Mouse (Mus musculus): ENCODE results near the gene Htr7. TPM values are rescaled to one million over a fixed set of nuclear protein-coding genes. Genes with fewer than 3 reads are reported as not detected.

The Htr7 gene
- polyA plus RNA-seq (2015; fragmentation: Nextera tagmentation; extraction: Ambion mirVana): 0.09 TPM in 1 of 2 replicates, not detected in the other

- H3K9me3 ChIP-seq (ENCODE audit: control insufficient read depth, low read length): no peaks in the 10 kb centered on the region
- ATAC-seq: peak; percentile 84
- peak within 1 kb of the TSS; percentile 58 for H3K4me3 ChIP-seq (ENCODE audit: low read length)
- peaks cover 35% of the 10 kb centered on the region for H3K27me3 ChIP-seq (replicated peaks; ENCODE audit: control insufficient read depth, insufficient read depth, low read length)
- H3K36me3 ChIP-seq (ENCODE audit: control insufficient read depth, insufficient read depth, low read length): no peaks in the 10 kb centered on the region
- peaks cover 10% of the 10 kb centered on the region for H3K4me1 ChIP-seq (ENCODE audit: control insufficient read depth, insufficient read depth, low read length)
- under 1% methylated on average over 73 of the region's 86 CpGs for WGBS
- H3K9ac ChIP-seq (ENCODE audit: low read depth, low read length): peak within 1 kb of the TSS; percentile 48
- H3K4me2 ChIP-seq (ENCODE audit: low read depth, low read length): peak within 1 kb of the TSS; percentile 93
- no peak within 1 kb of the TSS for H3K27ac ChIP-seq (ENCODE audit: low read length)
Measured at GRCm38 (mm10) chr19:36057231-36057811, at the start of gene Htr7. TSS of gene Htr7 (minus strand) at chr19:36057507.

DNA sequence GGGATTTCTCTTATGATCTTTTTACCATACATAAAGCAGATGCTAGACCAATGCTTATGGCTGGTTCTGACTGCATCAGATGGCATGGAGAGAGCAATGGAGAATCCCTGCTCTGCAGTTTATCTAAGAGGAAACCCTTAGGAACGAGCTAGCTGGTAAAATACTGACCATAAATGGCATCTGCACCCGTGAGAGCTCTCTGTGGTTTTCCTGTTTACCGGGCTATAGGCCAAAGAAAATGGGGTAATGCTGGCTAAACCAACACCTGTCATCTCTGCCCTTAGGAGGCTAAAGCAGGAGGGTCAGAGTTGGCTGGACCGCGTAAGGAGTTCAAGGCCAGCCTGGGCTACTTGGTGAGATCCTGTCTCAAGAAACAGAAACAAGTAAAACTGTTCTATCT is 46.6 kb upstream of the Htr7 start:
- Histone ChIP-seq H3K36me3 (ENCODE audit: control insufficient read depth, insufficient read depth, low read length) (peaks cover 3% of the 10 kb centered on the region; the same call in 1 of the 2 replicates), H3K27me3 (replicated peaks; ENCODE audit: control insufficient read depth, insufficient read depth, low read length) (no peaks in the 10 kb centered on the region), H3K4me3 (ENCODE audit: low read length) (no peak overlapping the region), H3K9ac (ENCODE audit: low read depth, low read length) (no peak overlapping the region), H3K4me2 (ENCODE audit: low read depth, low read length) (no peak overlapping the region), H3K4me1 (ENCODE audit: control insufficient read depth, insufficient read depth, low read length) (no peaks in the 10 kb centered on the region), H3K9me3 (ENCODE audit: control insufficient read depth, low read length) (no peaks in the 10 kb centered on the region), H3K27ac (ENCODE audit: low read length) (no peak overlapping the region)
- ATAC-seq: no peak
- 82% methylated on average over 5 of the region's 5 CpGs for WGBS

- Histone ChIP-seq H3K4me2 (ENCODE audit: low read depth, low read length) (no peak overlapping the region), H3K9me3 (ENCODE audit: control insufficient read depth, low read length) (no peaks in the 10 kb centered on the region), H3K27me3 (replicated peaks; ENCODE audit: control insufficient read depth, insufficient read depth, low read length) (no peaks in the 10 kb centered on the region), H3K4me1 (ENCODE audit: control insufficient read depth, insufficient read depth, low read length) (no peaks in the 10 kb centered on the region), H3K27ac (ENCODE audit: low read length) (no peak overlapping the region), H3K36me3 (ENCODE audit: control insufficient read depth, insufficient read depth, low read length) (peaks cover 7% of the 10 kb centered on the region), H3K9ac (ENCODE audit: low read depth, low read length) (no peak overlapping the region), H3K4me3 (ENCODE audit: low read length) (no peak overlapping the region)
- 90% methylated on average over 7 of the region's 7 CpGs for WGBS
- no peak for ATAC-seq
Measured at GRCm38 (mm10) chr19:36098916-36099315, 41.6 kb upstream of the Htr7 start.

DNA sequence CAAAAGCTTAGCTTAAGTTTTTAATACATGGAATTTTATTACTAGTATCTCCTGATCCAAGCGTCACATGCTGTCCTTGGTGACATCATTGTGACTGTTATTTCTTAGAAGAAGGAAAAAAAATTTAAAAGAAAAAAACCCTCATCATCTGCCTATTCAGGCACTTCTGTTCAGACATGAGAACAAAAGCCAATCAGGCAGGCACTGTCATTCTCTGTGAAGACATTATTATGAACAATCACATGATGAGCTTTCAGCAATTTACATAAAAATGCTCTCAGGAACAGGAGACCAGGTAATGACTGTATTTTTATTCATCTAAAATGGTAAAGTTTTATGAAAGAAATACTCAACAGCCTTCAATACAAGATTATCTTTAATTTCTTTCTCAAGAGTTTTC is 41.0 kb upstream of the Htr7 start:
- Histone ChIP-seq H3K4me3 (ENCODE audit: low read length) (no peak overlapping the region), H3K27me3 (replicated peaks; ENCODE audit: control insufficient read depth, insufficient read depth, low read length) (no peaks in the 10 kb centered on the region), H3K4me1 (ENCODE audit: control insufficient read depth, insufficient read depth, low read length) (no peaks in the 10 kb centered on the region), H3K9ac (ENCODE audit: low read depth, low read length) (no peak overlapping the region), H3K27ac (ENCODE audit: low read length) (no peak overlapping the region), H3K4me2 (ENCODE audit: low read depth, low read length) (no peak overlapping the region), H3K36me3 (ENCODE audit: control insufficient read depth, insufficient read depth, low read length) (peaks cover 7% of the 10 kb centered on the region), H3K9me3 (ENCODE audit: control insufficient read depth, low read length) (no peaks in the 10 kb centered on the region)
- ATAC-seq: no peak
- 100% methylated on average over 1 of the region's 1 CpGs for WGBS

- H3K27ac ChIP-seq (ENCODE audit: low read length): no peak overlapping the region
- peaks cover 7% of the 10 kb centered on the region for H3K36me3 ChIP-seq (ENCODE audit: control insufficient read depth, insufficient read depth, low read length)
- H3K4me2 ChIP-seq (ENCODE audit: low read depth, low read length): no peak overlapping the region
- H3K4me1 ChIP-seq (ENCODE audit: control insufficient read depth, insufficient read depth, low read length): no peaks in the 10 kb centered on the region
- WGBS: 89% methylated on average over 3 of the region's 3 CpGs
- no peak overlapping the region for H3K9ac ChIP-seq (ENCODE audit: low read depth, low read length)
- H3K9me3 ChIP-seq (ENCODE audit: control insufficient read depth, low read length): no peaks in the 10 kb centered on the region
- H3K4me3 ChIP-seq (ENCODE audit: low read length): no peak overlapping the region
- H3K27me3 ChIP-seq (replicated peaks; ENCODE audit: control insufficient read depth, insufficient read depth, low read length): no peaks in the 10 kb centered on the region
- no peak for ATAC-seq
Measured at GRCm38 (mm10) chr19:36097194-36097593, 39.9 kb upstream of the Htr7 start.

DNA sequence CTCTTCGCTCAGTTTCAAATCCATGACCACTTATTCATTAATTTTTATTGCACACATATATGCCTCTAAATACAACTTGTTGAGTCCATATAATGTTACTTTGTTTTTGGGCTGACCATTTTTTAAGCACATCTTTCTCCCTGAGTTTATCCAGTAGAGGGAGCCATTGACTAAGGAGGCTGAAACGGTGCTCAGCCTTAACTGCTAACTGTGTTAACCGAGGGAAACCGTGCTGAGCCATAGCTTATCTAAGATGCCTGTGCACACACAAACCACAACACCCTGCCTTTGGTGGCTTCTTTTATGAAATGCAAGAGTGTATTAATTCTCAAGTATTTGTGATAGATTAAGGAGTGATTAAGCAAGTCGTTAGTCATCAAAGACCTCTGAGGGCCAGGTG is 33.5 kb upstream of the Htr7 start:
- no peak for ATAC-seq
- WGBS: 47% methylated on average over 5 of the region's 5 CpGs
- H3K9ac ChIP-seq (ENCODE audit: low read depth, low read length): no peak overlapping the region
- no peaks in the 10 kb centered on the region for H3K9me3 ChIP-seq (ENCODE audit: control insufficient read depth, low read length)
- peaks cover 4% of the 10 kb centered on the region for H3K36me3 ChIP-seq (ENCODE audit: control insufficient read depth, insufficient read depth, low read length)
- no peaks in the 10 kb centered on the region for H3K4me1 ChIP-seq (ENCODE audit: control insufficient read depth, insufficient read depth, low read length)
- no peak overlapping the region for H3K27ac ChIP-seq (ENCODE audit: low read length)
- no peaks in the 10 kb centered on the region for H3K27me3 ChIP-seq (replicated peaks; ENCODE audit: control insufficient read depth, insufficient read depth, low read length)
- H3K4me2 ChIP-seq (ENCODE audit: low read depth, low read length): no peak overlapping the region
- H3K4me3 ChIP-seq (ENCODE audit: low read length): no peak overlapping the region

DNA sequence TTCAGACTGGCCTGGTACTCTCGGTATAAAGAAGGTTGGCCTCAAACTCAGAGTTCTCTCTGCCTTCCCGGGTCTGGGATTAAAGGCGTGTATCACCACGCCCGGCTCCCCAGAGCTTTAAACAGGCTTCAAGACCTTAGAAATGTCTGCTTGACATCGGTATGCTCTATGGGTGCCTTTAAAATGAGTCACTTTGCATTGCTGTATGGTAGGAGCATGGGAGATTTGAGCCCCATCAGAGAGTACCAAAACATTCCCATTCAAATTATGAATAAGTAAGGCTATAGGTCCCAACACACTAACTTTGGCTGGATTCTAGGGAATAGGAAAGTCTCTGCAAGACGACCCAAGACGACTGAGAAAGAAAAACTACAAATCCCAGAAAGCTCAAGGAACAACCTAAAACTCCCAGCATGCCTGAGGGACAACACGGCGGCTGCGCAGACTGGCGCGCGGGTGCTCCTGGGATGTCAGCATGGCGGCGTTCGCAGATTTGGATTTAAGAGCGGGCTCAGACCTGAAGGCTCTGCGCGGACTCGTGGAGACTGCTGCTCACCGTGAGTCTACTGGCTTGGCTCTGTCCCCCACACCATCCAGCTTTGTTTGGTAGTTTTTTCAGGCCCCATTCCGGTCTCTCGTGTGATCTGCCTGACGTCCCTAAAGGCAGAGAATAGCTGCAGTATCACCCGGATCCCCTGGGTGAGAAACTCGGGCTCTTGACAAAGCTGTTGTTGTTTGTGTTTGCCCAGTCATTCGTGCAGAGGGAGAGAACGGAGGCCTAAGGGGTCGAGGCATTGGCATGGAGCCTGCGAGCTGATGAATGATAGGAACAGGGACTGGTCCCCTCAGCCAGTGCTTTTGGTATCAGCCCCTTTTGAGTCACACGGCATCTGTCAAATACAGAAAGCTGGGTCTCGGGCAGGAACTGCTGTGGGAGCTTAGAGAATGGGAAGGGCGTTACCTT is 26.2 kb upstream of the Htr7 start, which contains the start of gene Rpp30:
Gene Rpp30, plus strand, starts transcription at position 455 of the 964 bp plus-strand sequence.
- H3K4me1 ChIP-seq (ENCODE audit: control insufficient read depth, insufficient read depth, low read length): peaks cover 2% of the 10 kb centered on the region; the same call in 1 of the 2 replicates
- H3K9ac ChIP-seq (ENCODE audit: low read depth, low read length): peak within 1 kb of the TSS; percentile 75
- H3K9me3 ChIP-seq (ENCODE audit: control insufficient read depth, low read length): no peaks in the 10 kb centered on the region
- peak within 1 kb of the TSS; percentile 74 for H3K4me3 ChIP-seq (ENCODE audit: low read length)
- peak; percentile 96 for ATAC-seq
- peak within 1 kb of the TSS; percentile 84 for H3K4me2 ChIP-seq (ENCODE audit: low read depth, low read length)
- 2% methylated on average over 34 of the region's 34 CpGs for WGBS
- peaks cover 4% of the 10 kb centered on the region; the same call in 1 of the 2 replicates for H3K36me3 ChIP-seq (ENCODE audit: control insufficient read depth, insufficient read depth, low read length)
- H3K27ac ChIP-seq (ENCODE audit: low read length): peak within 1 kb of the TSS; percentile 30
- no peaks in the 10 kb centered on the region for H3K27me3 ChIP-seq (replicated peaks; ENCODE audit: control insufficient read depth, insufficient read depth, low read length)

GRCm38 (mm10) chr19:36082606-36083261 is 25.4 kb upstream of the Htr7 start:
- peak overlapping the region; percentile 75 for H3K9ac ChIP-seq (ENCODE audit: low read depth, low read length)
- WGBS: 49% methylated on average over 7 of the region's 7 CpGs
- peaks cover 2% of the 10 kb centered on the region; the same call in 1 of the 2 replicates for H3K4me1 ChIP-seq (ENCODE audit: control insufficient read depth, insufficient read depth, low read length)
- H3K4me2 ChIP-seq (ENCODE audit: low read depth, low read length): peak overlapping the region; percentile 84
- peak; percentile 76 for ATAC-seq
- peak overlapping the region; percentile 74 for H3K4me3 ChIP-seq (ENCODE audit: low read length)
- H3K36me3 ChIP-seq (ENCODE audit: control insufficient read depth, insufficient read depth, low read length): no peaks in the 10 kb centered on the region
- H3K27ac ChIP-seq (ENCODE audit: low read length): no peak overlapping the region
- no peaks in the 10 kb centered on the region for H3K9me3 ChIP-seq (ENCODE audit: control insufficient read depth, low read length)
- no peaks in the 10 kb centered on the region for H3K27me3 ChIP-seq (replicated peaks; ENCODE audit: control insufficient read depth, insufficient read depth, low read length)

Measured in intestine, embryonic 16.5 days (tissue).